Mouse (Mus musculus) left cerebral cortex, adult 8-10 months (tissue): ENCODE measurements around the gene Zfp523. TPM values are rescaled to one million over a fixed set of nuclear protein-coding genes. Genes with fewer than 3 reads are reported as not detected.
A peak's percentile ranks its signal among the peaks of the same experiment; 100 is the strongest.

Experiments
- DNase-seq, 2 experiments: peaks; one replicate each; pipeline ENCODE4 v3.0.0; 2022; ENCODE audit warnings: low spot score in 2 of 2
- total RNA-seq, 4 experiments: library from RNA; stranded (reverse); gene quantifications; 2 replicates each; pipeline ENCODE4 v1.2.4; 2022

Gene Zfp523
- total RNA-seq, 4 experiments from 2014 or later: 97.7 to 106 (median 102) TPM

DNA sequence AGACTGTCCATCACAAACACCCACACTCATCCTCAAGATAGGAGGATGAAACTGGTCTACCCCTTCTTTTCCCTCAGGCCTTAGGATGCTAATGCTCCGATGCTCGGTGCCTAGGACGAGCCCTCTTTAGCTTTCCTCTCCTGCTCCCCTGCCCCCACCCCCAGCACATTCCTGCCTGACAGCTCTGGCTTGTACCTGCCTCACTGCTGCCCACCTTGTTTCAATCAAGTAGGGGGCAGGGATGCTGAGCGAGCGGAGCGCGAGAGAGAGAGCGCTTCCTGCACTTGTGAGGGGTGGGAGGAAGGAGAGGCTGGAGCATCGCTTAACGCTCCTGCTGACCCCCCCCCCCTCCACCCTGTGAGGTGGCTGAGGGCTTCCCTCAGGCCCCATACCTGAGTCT lies 16.6 kb upstream of the Zfp523 start:
- DNase-seq: no peak

DNA sequence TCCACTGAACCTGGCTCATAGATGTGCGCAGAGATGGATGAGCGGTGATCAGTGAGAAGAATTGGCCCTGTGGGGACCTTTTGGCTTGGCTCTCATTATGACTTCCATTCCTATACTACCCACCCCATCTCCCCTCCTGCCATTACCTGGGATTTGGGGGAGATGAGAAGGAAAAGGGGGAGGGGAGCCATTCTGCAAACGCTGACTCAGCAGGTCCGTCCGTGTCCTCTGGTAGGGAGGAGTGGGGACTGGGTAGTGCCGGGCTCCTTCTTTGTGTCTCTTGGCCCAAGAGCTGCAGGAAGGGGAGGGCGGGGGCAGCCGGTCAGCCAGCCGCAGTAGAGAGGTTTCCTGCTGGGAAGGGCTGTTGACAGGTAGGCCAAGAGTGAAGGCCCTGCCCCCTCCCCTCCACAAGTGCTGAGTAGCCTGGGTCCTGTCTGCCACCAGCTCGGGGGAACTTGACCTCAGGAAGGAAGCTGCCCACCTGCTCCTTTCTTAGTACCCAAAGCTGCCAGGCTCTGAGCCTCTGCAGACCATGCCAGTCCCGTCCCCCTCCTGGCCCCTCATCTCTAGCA lies 15.5 kb upstream of the Zfp523 start:
- DNase-seq: no peak

DNA sequence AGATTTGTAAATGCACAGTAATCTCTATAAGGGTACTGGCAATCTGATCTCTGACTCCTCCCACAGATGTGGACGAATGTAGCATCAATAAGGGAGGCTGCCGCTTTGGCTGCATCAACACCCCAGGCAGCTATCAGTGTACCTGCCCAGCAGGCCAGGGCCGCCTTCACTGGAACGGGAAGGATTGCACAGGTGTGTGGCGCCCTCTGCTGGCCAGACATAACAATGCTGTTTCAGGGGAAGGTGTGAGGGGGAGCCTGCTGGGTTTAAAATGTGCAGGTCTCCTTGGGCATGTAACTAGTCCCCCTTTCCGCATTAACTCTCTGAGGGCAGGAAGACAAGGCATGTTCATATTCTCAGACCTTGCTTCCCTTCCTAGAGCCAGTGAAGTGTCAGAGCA lies 13.3 kb upstream of the Zfp523 start:
- DNase-seq: peak in 1 of 2 experiments; percentile 77

DNA sequence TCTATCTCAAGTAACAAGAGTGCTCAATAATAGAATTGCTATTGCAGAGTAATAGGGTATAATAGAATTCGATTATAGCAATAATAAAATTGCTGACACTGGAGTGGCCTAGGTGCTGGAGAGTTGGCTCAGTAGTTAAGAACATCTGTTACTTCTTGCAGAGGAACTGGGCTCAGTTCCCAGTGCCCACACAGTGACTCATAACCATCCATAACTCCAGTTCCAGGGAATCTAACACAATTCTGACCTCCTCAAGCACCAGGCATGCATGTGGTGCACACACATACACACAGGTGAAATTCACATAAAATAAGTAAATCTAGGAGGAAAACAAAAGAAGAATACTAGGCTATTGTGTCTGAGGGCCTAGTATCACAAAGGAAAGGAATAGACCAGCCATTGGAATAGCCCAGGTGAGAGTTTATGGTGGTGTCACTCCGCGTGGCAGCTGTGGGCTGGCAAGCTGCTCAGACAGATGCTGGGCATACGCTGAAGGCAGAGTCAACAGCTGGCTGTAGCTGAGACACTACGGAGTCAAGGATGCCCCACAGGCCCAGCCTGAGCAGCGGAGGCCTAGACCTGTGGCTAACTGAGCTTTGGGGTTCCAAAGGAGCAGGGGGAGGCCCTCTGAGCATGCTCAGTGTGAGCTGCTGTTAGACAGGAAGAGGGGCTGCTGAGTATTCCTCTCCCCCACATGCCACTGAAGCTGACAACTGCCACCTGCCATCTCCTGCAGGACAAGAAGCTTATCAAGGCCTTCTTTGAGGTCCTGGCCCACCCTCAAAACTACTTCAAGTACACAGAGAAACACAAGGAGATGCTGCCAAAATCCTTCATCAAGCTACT lies 6.2 kb upstream of the Zfp523 start:
- peak in 1 of 2 experiments; percentile 63 for DNase-seq

DNA sequence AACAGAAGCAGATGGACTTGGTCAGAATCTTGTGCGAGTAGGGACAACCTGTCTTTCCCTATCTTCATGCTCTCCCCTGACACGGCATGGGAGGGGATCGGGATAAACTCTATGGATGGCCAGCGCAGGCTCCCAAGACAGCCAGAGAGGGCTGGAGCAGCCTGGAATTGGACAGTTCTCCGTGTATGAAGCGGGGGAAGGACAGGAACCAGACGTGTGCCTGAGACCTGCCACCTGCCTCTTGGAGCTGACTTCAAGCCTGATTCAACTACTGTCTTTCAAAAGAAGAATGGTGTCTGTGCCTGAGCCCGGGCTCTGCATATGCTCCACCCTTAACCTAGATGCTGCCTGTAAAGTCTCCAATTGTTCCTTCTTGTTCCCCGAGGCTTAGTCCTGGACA lies 4.2 kb upstream of the Zfp523 start:
- no peak for DNase-seq

DNA sequence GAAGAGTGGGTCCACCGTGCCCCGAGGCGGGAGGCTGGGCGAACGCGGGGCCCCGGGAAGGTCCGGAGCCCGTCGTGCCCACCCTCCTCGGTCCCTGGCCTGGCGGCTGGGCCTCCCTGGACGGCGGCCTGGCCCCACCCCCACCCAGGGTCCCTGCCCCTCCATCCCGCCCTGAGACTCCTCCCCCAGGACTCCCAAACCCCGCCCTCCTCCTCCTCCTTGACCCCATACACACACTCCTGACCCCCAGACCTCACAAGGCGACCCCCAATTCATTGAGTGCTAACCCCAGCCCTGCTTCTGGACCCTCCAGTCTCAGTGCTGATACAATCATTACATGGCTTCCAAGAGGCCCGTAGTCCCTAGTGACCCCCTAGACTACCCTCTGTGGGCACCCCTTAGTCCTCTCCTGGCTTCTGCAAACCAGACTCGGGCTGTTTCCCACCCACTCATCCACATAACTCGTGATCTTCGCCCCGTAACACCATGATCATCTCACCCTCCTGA lies 664 bp downstream of the Zfp523 start:
- no peak for DNase-seq

DNA sequence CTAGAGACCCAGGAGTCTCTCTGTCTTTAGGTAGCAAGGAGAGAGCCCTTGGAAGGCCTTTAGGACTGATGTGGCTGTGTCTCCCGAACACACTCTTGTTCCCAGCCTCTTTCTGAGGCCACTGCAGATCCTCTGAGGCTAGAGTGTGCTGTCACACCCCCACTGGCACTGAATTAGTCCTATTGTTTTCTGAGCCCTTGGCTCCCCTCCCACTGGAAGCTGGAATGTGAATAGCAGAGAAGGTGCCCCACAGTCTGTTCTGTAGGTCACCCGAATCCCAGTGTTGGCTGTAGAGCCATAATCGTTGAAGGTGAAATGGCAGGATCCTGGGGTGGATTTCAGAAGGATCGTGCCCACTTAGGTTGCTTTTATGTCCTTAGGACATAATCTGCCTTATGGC lies 3.4 kb downstream of the Zfp523 start:
- DNase-seq: no peak

DNA sequence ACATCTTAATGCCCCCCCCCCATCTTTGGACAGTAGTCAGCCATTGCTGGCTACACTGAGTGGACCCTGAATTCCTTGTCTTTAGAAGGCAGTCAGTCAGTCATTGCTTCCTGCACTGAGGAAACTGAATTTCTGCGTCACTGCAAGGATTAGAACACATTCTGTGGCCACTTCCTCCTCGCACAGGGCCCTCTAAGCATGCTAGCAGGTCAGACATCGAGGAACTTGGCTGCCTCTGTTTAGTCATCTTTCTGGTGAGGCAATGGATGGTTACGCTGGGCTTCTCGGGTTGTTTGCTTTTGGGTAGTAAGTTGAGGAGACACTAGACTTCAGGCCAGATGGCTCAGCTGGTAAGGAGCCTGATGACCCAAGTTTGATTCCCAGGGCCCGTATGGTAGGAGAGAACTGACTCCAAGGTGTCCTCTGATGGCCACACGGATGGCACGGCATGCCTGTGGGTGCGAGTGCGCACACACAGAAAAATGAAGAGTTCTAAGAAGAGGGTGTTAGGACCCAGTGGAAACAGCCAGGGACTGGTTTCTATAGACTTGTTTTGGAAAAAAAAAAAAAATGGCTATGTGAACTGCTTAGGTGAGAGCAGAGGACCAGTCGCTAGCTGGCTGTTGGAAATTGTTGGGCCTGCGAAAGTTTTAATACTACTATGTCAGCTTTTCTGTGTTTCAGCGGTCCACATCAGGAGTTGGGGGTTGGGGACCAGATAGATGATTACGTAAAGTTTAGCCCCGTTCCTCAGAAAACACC lies 4.0 kb downstream of the Zfp523 start:
- DNase-seq: no peak

DNA sequence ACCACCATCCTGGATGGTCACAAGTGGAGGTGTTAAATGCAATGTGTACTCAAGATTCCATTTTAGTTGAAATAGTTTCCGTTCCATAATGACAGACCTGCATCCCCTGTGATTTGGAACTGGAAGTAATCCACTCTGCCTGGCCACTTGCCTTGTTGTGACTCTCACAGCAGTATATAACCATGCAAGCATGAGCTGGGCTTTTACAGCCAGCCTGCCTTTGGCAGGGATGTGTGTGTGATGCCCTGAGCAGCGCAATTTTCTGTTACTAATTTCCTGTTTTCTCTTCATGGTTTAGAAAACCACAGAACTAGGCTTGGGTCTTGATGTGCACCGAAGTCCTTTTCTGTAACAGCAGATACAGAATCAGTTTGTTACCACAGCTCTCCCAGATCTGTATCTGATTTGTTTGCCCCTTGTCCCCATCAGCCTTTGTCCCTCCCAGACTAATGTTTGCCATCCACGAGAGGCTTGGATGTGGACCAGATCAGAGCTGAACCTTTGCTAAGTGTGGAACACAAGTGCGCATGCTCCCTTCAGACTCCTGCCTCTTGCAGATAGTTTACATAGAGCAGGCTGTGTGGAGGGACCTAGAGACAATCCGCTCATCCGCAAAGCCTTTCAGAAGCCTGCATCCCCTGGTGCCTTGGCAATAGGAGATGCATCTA lies 8.2 kb downstream of the Zfp523 start:
- no peak for DNase-seq

DNA sequence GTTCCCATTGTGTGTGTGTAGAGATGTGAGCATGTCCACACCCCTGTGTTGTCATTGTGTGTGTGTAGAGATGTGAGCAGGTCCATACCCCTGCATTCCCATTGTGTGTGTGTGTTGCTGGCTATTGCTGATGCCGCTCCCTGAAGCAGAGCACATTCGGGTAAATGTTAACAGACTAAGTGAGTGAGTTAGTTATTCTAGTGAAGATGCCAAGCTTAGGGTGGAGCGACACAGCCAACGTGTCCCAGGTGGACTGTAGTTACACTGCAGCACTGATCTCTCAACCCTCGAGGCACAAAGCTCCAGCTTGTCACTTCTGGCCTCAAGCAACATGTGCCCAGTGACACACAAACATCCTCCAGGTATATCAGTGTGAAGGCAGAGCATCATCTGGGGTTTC lies 11.4 kb downstream of the Zfp523 start:
- DNase-seq: no peak

DNA sequence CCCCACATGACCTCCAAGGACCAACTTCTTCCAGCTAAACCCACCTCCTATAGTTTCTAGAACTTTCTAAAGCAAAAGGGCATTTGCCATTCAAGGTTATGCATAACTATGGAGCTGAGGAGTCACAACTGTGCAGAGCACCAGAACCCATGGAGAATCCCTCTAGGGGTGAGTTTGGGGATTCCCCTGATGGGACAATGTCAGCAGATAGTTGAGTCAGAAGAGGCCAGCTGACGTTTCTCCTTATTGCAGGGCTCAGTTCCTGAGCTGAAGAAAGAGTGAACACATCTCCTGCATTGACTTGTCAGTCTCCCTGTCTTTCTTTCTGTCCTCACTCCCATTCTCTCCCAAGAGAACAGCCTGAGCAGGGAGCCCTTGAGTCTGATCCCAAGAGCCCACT lies 15.8 kb downstream of the Zfp523 start:
- no peak for DNase-seq

DNA sequence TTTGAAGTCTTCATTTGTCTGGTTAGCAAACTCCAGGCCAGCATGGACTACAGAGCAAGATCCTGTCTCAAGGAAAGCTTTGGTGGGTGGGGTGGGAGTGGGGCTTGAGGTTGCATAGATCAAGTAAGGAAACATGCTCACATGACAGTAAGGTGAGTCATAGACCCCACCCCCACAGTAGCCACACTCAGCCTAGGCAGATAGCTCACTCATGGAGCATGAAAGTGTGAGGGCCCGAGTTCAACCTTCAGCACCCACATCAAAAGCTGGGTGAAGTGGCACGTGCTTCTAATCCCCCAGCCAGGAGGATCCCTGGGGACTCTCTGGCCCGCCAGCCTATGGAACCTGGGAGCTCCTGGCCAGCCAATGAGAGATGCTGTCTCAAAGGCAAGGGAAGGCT lies 16.6 kb downstream of the Zfp523 start:
- DNase-seq: peak in 1 of 2 experiments; percentile 46

DNA sequence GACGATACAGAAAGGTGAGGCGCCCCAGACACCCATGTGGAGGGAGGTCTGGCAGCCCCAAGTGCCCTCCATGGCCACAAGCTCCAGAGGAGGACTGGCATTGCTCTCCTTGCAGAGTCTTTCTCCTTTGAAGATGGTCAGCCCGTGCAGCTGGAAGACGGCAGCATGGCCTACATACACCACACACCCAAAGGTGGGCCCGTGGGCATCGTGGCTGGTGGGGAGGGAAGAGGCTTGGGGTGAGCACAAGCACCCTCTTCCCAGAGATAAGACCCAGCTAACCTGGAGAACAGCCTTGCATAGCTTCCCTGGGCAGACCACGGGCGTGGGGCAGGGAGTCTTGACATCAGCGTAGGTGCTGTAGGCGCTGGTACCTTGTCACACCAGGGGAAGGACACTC lies 18.1 kb downstream of the Zfp523 start:
- no peak for DNase-seq

DNA sequence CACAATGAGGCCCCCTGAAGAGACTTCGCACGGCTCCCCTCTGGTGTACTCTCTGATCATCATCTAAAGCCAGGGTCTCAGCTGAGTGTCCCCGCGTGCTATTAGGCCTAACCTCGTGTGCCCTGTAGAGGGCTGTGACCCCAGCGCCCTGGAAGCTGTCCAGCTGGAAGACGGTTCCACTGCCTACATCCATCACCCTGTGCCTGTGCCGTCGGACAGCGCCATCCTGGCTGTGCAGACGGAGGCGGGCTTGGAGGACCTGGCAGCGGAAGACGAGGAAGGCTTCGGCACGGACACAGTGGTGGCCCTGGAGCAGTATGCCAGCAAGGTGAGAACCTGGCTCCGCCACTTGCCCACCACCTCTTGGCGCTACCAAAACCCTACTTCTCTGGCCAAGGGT lies 20.7 kb downstream of the Zfp523 start:
- no peak for DNase-seq

DNA sequence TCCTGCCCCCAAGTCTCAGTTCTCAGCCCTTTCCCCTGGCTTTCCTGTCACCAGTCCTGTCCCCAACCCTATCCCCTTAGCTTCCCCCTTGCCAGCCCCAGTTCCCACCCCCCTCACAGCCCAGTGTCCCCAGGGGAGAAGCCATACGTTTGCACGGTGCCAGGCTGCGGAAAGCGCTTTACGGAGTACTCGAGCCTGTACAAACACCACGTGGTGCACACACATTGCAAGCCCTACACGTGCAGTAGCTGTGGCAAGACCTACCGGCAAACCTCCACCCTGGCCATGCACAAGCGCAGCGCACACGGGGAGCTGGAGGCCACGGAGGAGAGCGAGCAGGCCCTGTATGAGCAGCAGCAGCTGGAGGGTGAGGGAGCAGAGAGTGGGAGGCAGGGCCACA lies 25.1 kb downstream of the Zfp523 start:
- DNase-seq: no peak

DNA sequence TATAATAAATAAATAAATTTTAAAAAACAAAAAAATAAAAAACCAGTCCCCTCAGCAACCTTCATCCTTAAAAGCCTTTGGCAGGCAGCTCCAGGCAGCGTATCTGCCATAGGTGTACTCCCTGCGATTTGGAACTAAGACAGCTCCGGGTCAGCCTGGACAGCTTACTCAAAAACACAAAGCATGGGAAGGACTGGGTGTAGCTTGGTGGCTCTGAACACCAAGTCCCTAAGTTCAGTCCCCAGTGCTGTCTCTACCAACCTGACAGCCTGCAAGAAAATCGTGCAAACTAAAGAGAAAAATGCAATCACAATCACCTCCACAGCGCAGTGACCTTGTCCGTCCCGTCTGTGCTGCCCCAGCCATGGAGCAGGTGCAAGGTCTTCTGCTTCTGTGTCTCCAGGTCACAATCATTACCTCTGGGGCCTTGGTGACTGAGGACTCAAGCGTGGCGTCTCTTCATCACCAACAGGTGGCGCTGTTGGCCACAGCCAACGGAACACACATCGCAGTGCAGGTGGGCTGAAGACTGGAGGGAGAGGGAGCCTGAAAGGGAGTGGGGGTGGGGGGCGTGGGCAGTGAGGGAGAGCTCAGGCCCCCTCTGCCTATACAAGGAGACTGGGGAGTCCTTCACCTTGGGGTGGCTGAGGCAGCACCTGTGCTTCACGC lies 27.3 kb downstream of the Zfp523 start:
- no peak for DNase-seq

DNA sequence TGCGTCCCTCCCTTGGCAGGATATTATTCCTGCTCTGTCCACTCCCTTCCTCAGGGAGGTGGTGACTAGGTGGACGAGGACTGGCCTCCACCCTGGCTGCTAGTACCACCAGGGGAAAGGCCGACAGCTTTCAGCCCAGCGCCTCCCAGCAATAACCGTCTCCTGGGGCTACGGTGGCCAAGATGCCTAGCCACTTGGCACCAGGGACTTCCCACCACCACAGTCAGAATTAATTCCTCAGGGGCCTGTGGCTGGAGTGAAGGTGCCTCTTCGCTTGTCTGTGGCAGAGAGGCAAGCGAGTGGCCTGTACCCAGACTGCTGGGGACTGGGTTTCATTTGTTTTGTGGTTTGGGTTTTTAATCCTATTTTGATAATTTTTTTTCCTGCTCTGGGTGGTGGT lies 28.5 kb downstream of the Zfp523 start:
- no peak for DNase-seq

DNA sequence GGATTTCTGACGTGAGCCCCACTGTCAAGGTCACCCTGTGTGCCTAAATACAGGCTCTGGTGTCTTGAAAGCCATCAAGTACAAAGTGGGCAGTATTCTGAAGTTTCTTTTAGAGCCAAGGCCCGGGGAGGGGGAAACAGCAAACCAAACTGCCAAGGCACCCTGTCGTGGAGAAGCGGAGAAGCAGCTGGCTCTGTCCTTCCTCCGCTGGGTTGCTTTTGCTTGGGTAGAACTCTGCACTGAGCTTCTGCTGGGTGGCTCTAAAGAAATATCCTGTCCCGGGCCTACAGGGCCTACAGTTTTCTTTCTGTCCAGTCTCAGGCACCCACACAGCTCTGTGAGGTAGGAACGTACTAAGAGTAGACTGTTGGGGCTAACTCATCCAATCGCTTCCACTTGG lies 30.2 kb downstream of the Zfp523 start:
- no peak for DNase-seq

DNA sequence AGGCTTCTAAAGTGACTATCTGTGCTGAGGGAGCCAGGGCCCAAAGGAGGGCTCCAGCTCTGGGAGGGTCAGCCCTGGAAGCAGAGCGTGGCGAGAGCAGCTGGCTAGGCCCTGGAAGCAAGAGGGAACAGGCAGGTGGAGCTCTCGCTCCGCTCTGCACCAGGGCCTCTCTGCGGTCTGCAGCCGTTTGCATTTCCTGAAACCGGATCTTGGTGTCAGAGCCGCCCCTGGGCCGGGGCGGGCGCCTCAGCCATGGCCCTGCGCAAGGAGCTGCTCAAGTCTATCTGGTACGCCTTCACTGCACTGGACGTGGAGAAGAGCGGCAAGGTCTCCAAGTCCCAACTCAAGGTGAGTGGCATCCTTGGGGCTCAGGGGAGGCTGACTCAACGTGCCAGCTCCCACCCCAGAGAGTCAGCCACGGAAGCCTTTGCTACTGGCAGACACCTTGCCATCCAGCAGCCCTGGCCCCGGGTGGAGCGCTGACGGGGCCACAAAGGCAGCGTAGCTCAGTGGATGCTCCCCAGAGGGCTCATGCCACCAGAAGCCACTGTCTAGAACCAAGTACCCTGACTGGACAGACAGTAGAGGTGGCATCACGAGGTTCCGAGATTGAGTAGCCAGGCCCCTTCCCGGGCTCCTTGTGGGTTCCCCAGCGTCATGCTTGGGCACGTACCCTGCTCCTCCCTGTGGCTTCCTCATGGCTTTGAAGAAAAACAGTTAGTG lies 30.8 kb downstream of the Zfp523 start, which contains the start of gene Def6:
Gene Def6, plus strand, starts transcription at position 188 of the 723 bp plus-strand sequence.
- DNase-seq: no peak

DNA sequence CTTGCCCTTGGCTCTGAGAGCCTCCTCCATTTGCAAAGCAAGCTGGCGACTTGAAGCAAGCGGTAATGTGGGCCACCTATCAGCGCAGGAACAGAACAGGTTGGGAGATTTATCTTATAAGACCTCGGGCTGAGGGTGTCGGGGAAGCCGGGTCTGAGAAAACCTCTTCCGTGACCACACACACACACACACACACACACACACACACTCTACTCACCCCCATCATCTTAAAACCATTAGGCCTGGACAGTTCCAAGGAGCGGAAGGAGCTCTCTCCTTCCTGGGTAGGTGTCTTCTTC lies 31.3 kb downstream of the Zfp523 start:
- no peak for DNase-seq
